In the genomic region with DNA sequence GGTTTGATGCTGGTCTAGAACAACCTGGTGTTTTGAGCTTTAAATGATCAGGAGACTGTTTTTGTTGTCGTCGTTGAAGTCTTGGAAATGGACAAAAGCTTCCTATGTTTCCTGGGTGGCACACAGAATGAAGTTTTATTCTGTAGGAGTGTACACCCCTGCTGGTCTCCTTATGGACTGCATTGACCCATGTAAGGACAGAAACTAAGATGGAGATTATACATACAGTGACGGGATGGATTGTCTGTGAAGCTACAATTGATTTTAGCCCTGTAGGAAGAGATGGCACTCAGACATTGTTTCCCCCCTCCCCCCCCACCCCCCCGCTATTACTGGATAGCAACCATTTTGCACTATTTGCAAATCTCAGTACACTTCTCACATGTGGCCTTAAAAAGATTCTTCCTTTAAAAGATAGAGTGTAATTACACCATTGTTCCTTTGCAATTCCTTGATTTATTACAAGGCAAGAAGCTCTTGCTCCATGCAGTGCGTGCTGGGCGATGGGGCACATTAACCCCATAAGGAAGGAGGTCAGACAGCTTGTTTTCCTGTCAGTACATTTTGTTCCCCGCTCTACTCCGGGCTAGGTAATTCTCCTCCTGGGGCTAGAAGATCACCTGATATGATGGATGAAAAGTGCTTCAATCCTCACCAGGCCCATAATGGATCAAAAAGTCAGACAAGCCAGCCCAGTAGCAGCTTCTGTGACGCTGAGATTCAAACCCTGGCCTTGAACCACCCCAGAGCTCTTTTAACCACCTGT, we compare ENCODE assay signal across 8 mouse cellular contexts. TPM values are rescaled to one million over a fixed set of nuclear protein-coding genes. Genes with fewer than 3 reads are reported as not detected.
DNase-seq lines count a peak whose midpoint lies in the region; ATAC-seq and TF ChIP-seq lines count a peak whose summit lies in the region.

No protein-coding gene starts in this region.

- peak overlapping the region; percentile 83 for H3K4me2 ChIP-seq in heart, embryonic 11.5 days
- H3K4me2 ChIP-seq in embryonic facial prominence, embryonic 15.5 days (replicated peaks): peak overlapping the region; percentile 56
- peak overlapping the region; percentile 75 for H3K4me2 ChIP-seq in limb, embryonic 12.5 days

- 44% methylated on average over 9 of the region's 9 CpGs for WGBS in heart, embryonic 11.5 days (ENCODE audit: insufficient replicate concordance)
- 30% methylated on average over 9 of the region's 9 CpGs for WGBS in embryonic facial prominence, embryonic 15.5 days
- 28% methylated on average over 9 of the region's 9 CpGs for WGBS in limb, embryonic 12.5 days
- 18% methylated on average over 9 of the region's 9 CpGs for WGBS in olfactory bulb, adult 2 months

- H3K36me3 ChIP-seq in heart, embryonic 11.5 days (ENCODE audit: control insufficient read depth, insufficient read depth, low read length): peaks cover 2% of the 10 kb centered on the region; the same call in 1 of the 2 replicates
- H3K36me3 ChIP-seq in E14TG2a.4 (ENCODE audit: insufficient read depth, low read length): peaks cover 4% of the 10 kb centered on the region; the same call in 1 of the 2 replicates
- H3K36me3 ChIP-seq in embryonic facial prominence, embryonic 15.5 days: no peaks in the 10 kb centered on the region
- H3K36me3 ChIP-seq in limb, embryonic 12.5 days: no peaks in the 10 kb centered on the region

- no peaks in the 10 kb centered on the region for H3K27me3 ChIP-seq in heart, embryonic 11.5 days (ENCODE audit: control insufficient read depth, insufficient read depth, low read length)
- no peaks in the 10 kb centered on the region for H3K27me3 ChIP-seq in E14TG2a.4 (ENCODE audit: insufficient read depth, low read length)
- no peaks in the 10 kb centered on the region for H3K27me3 ChIP-seq in embryonic facial prominence, embryonic 15.5 days
- no peaks in the 10 kb centered on the region for H3K27me3 ChIP-seq in limb, embryonic 12.5 days

- no peaks in the 10 kb centered on the region for H3K9me3 ChIP-seq in heart, embryonic 11.5 days (replicated peaks; ENCODE audit: control insufficient read depth, low read length)
- H3K9me3 ChIP-seq in E14TG2a.4 (ENCODE audit: low read length): no peaks in the 10 kb centered on the region
- H3K9me3 ChIP-seq in embryonic facial prominence, embryonic 15.5 days (replicated peaks): no peaks in the 10 kb centered on the region
- no peaks in the 10 kb centered on the region for H3K9me3 ChIP-seq in limb, embryonic 12.5 days

- ATAC-seq in heart, embryonic 11.5 days (replicated peaks; ENCODE audit: insufficient number of reproducible peaks, low FRiP score, low TSS enrichment): peak; percentile 47; the same call in 1 of the 2 replicates
- peak; percentile 43; the same call in 1 of the 2 replicates for ATAC-seq in embryonic facial prominence, embryonic 15.5 days (ENCODE audit: insufficient number of reproducible peaks, low FRiP score, low TSS enrichment, low read depth)
- peak; percentile 57 for ATAC-seq in limb, embryonic 12.5 days (ENCODE audit: insufficient number of reproducible peaks, insufficient read depth, low FRiP score, low TSS enrichment, low read depth)

- no peak for DNase-seq in heart, postnatal 14 days
- no peak for DNase-seq in layer of hippocampus, postnatal 25 days (ENCODE audit: extremely low spot score in 1 of 2, low spot score in 1 of 2)
- DNase-seq in cerebellum, adult 9-11 months: no peak

- H3K27ac ChIP-seq in heart, embryonic 11.5 days (ENCODE audit: low read depth, low read length): 0 out of 2 replicates have a peak overlapping the region, but pooled peaks have one; percentile 78
- H3K27ac ChIP-seq in embryonic facial prominence, embryonic 15.5 days (replicated peaks): no peak overlapping the region
- no peak overlapping the region for H3K27ac ChIP-seq in limb, embryonic 12.5 days
- peak overlapping the region; percentile 49 for H3K27ac ChIP-seq in olfactory bulb, adult 2 months (ENCODE audit: insufficient read depth, low read depth, low read length)

- H3K9ac ChIP-seq in heart, embryonic 11.5 days (ENCODE audit: low read depth, low read length): peak overlapping the region; percentile 72
- H3K9ac ChIP-seq in embryonic facial prominence, embryonic 15.5 days: 0 out of 2 replicates have a peak overlapping the region, but pooled peaks have one; percentile 18
- peak overlapping the region; percentile 35; the same call in 1 of the 2 replicates for H3K9ac ChIP-seq in limb, embryonic 12.5 days (replicated peaks)

- intact Hi-C loops in heart, postnatal 14 days (cut with DNase I): loop anchor here (5.0 to 10.0 kb wide), 2 partner anchors 104 to 211 kb away; a partner anchor contains a TSS

- no peak for TF ChIP-seq CTCF in E14TG2a.4 (conservative IDR thresholded peaks at IDR 0.05; ENCODE audit: low read length)
- no peak for TF ChIP-seq CTCF in olfactory bulb, adult 2 months (IDR thresholded peaks at IDR 0.05; ENCODE audit: insufficient read depth, low read depth, low read length)

- peak overlapping the region; percentile 66 for H3K4me3 ChIP-seq in heart, embryonic 11.5 days (ENCODE audit: low read depth, low read length)
- H3K4me3 ChIP-seq in E14TG2a.4 (replicated peaks; ENCODE audit: low read length): peak overlapping the region; percentile 98
- peak overlapping the region; percentile 77 for H3K4me3 ChIP-seq in embryonic facial prominence, embryonic 15.5 days (replicated peaks)
- H3K4me3 ChIP-seq in limb, embryonic 12.5 days (replicated peaks): peak overlapping the region; percentile 80
- H3K4me3 ChIP-seq in olfactory bulb, adult 2 months (ENCODE audit: insufficient read depth, low read depth, low read length): peak overlapping the region; percentile 77

- TF ChIP-seq POLR2A in olfactory bulb, adult 2 months (IDR thresholded peaks at IDR 0.05; ENCODE audit: insufficient read depth, low read depth, low read length): no peak

- no peaks in the 10 kb centered on the region for H3K4me1 ChIP-seq in heart, embryonic 11.5 days (ENCODE audit: control insufficient read depth, insufficient read depth, low read length)
- H3K4me1 ChIP-seq in E14TG2a.4 (replicated peaks; ENCODE audit: low read depth, low read length): peaks cover 19% of the 10 kb centered on the region
- H3K4me1 ChIP-seq in embryonic facial prominence, embryonic 15.5 days: peaks cover 12% of the 10 kb centered on the region
- H3K4me1 ChIP-seq in limb, embryonic 12.5 days (replicated peaks): 0 out of 2 replicates have a peak, but pooled peaks cover 4% of the 10 kb centered on the region
- peaks cover 2% of the 10 kb centered on the region; the same call in 1 of the 2 replicates for H3K4me1 ChIP-seq in olfactory bulb, adult 2 months (ENCODE audit: control insufficient read depth, insufficient read depth, low read length)

RNA-seq across cellular contexts. Expression of a gene that starts 0.6 kb away (rescaled TPM):
- 995 and 1,126 TPM in 2 replicates for polyA plus RNA-seq in heart, embryonic 11.5 days (2014; fragmentation: Nextera tagmentation; extraction: Ambion mirVana)
- 10 to 100 TPM; 43.7 to 51.3 TPM for total RNA-seq in heart, postnatal 14 days (2021)
- 894 and 1,260 TPM in 2 replicates for polyA plus RNA-seq in embryonic facial prominence, embryonic 15.5 days (2015; fragmentation: Nextera tagmentation; extraction: Ambion mirVana)
- polyA plus RNA-seq in limb, embryonic 12.5 days (2016; fragmentation: Nextera tagmentation; extraction: Ambion mirVana): 1,119 and 1,204 TPM in 2 replicates
- polyA plus RNA-seq in olfactory bulb, adult 2 months (2012; ENCODE audit: insufficient read depth, insufficient read length, low replicate concordance, missing spikeins): 7,402 and 9,263 TPM in 2 replicates
- total RNA-seq in layer of hippocampus, postnatal 25 days (2021): 10 to 100 TPM; 45.7 to 46.6 TPM

Comparison
In these comparisons a context has a peak if more than half of its experiments do, and no peak if none do; other contexts are left out.
1. H3K27ac ChIP-seq: peak in heart, embryonic 11.5 days (single experiment) and olfactory bulb, adult 2 months (single experiment); none in embryonic facial prominence, embryonic 15.5 days (single experiment) and limb, embryonic 12.5 days (single experiment).
2. H3K9ac ChIP-seq: peak in every context shown above with its lines; median percentile 72 in heart, embryonic 11.5 days; 35 in limb, embryonic 12.5 days; 18 in embryonic facial prominence, embryonic 15.5 days.
3. Peak in every context shown above with its lines, with median percentiles within 50 percentile points of each other: ATAC-seq, H3K4me2 ChIP-seq and H3K4me3 ChIP-seq.